Mouse (Mus musculus) kidney, embryonic 16.5 days (tissue): ENCODE results near the gene Sacs. TPM values are rescaled to one million over a fixed set of nuclear protein-coding genes. Genes with fewer than 3 reads are reported as not detected.

Experiments
- ATAC-seq: fragments of 200-750 bp; cut with Nextera tagmentation; 2 replicates; pipeline ENCODE4 v1.8.0; 2017; ENCODE audit warnings: moderate TSS enrichment; ENCODE audit not compliant: low FRiP score, low TSS enrichment
- H3K27ac ChIP-seq: fragments of 300-500 bp; sonication (generic); 2 replicates; pipeline ENCODE4 v1.5.1; 2014; ENCODE audit warnings: low read length
- H3K27me3 ChIP-seq: fragments of 300-500 bp; sonication (generic); 2 replicates; pipeline ENCODE4 v1.6.1; 2014; ENCODE audit warnings: low read length, control low read depth, mixed read lengths; ENCODE audit not compliant: insufficient read depth
- H3K36me3 ChIP-seq: fragments of 300-500 bp; sonication (generic); 2 replicates; pipeline ENCODE4 v1.6.1; 2014; ENCODE audit warnings: low read length, control low read depth, mixed read lengths; ENCODE audit not compliant: insufficient read depth
- H3K4me1 ChIP-seq: fragments of 300-500 bp; sonication (generic); 2 replicates; pipeline ENCODE4 v1.6.1; 2014; ENCODE audit warnings: low read length, control low read depth, mixed read lengths; ENCODE audit not compliant: insufficient read depth
- H3K4me2 ChIP-seq: fragments of 300-500 bp; sonication (generic); replicated peaks from 2 replicates; pipeline ENCODE4 v1.6.1; 2014; ENCODE audit warnings: low read depth, low read length
- H3K4me3 ChIP-seq: fragments of 300-500 bp; sonication (generic); 2 replicates; pipeline ENCODE4 v1.5.1; 2014; ENCODE audit warnings: mild to moderate bottlenecking, low read length
- H3K9ac ChIP-seq: fragments of 300-500 bp; sonication (generic); replicated peaks from 2 replicates; pipeline ENCODE4 v1.6.1; 2014; ENCODE audit warnings: low read length
- H3K9me3 ChIP-seq: fragments of 300-500 bp; sonication (generic); 2 replicates; pipeline ENCODE4 v1.6.1; 2016; ENCODE audit warnings: low read length, control low read depth
- WGBS: fragments of 180-500 bp; shearing (Covaris S2); extraction: QIAGEN DNeasy Blood & Tissue Kit; methylation state at CpG from one replicate; pipeline ENCODE4 v1.1.7; 2014; 5-methylcytosine and 5-hydroxymethylcytosine counted together
- polyA plus RNA-seq: library from polyadenylated mRNA; unstranded; fragments of >200 nt; fragmentation: Nextera tagmentation; extraction: Ambion mirVana; gene quantifications from 2 replicates; pipeline ENCODE4 v1.2.1, GENCODE M21; 2015

Sacs gene
- 1.5 and 1.7 TPM in 2 replicates for polyA plus RNA-seq

GRCm38 (mm10) chr14:61137994-61138726 is at the start of gene Sacs:
Sacs (plus strand) TSS chr14:61138457.
- Histone ChIP-seq H3K9me3 (no peaks in the 10 kb centered on the region), H3K4me2 (peak within 1 kb of the TSS; percentile 78), H3K4me3 (peak within 1 kb of the TSS; percentile 55), H3K4me1 (peaks cover 4% of the 10 kb centered on the region; the same call in 1 of the 2 replicates), H3K27me3 (peaks cover 4% of the 10 kb centered on the region; the same call in 1 of the 2 replicates), H3K27ac (no peak within 1 kb of the TSS), H3K36me3 (no peaks in the 10 kb centered on the region), H3K9ac (peak within 1 kb of the TSS; percentile 64)
- 0 out of 2 replicates have a peak, but pooled peaks have one; percentile 42 for ATAC-seq
- WGBS = 5% methylated on average over 23 of the region's 23 CpGs

GRCm38 (mm10) chr14:61090955-61091354 is 47.3 kb upstream of the Sacs start:
- H3K27ac ChIP-seq = no peak overlapping the region
- H3K4me2 ChIP-seq = no peak overlapping the region
- no peak for ATAC-seq
- H3K4me3 ChIP-seq = no peak overlapping the region
- 82% methylated on average over 5 of the region's 5 CpGs for WGBS
- H3K36me3 ChIP-seq = no peaks in the 10 kb centered on the region
- H3K27me3 ChIP-seq = no peaks in the 10 kb centered on the region
- H3K9me3 ChIP-seq = no peaks in the 10 kb centered on the region
- H3K9ac ChIP-seq = no peak overlapping the region
- H3K4me1 ChIP-seq = no peaks in the 10 kb centered on the region

GRCm38 (mm10) chr14:61092073-61092472 is 46.2 kb upstream of the Sacs start:
- no peaks in the 10 kb centered on the region for H3K9me3 ChIP-seq
- no peak overlapping the region for H3K4me3 ChIP-seq
- no peak overlapping the region for H3K4me2 ChIP-seq
- H3K4me1 ChIP-seq = no peaks in the 10 kb centered on the region
- no peak overlapping the region for H3K9ac ChIP-seq
- no peak for ATAC-seq
- no peak overlapping the region for H3K27ac ChIP-seq
- WGBS = 77% methylated on average over 3 of the region's 3 CpGs
- no peaks in the 10 kb centered on the region for H3K27me3 ChIP-seq
- no peaks in the 10 kb centered on the region for H3K36me3 ChIP-seq

GRCm38 (mm10) chr14:61097974-61098625 is 40.2 kb upstream of the Sacs start:
- Histone ChIP-seq H3K4me3 (no peak overlapping the region), H3K36me3 (no peaks in the 10 kb centered on the region), H3K4me1 (no peaks in the 10 kb centered on the region), H3K27me3 (no peaks in the 10 kb centered on the region), H3K9me3 (no peaks in the 10 kb centered on the region), H3K9ac (no peak overlapping the region), H3K4me2 (no peak overlapping the region), H3K27ac (no peak overlapping the region)
- ATAC-seq = no peak
- 72% methylated on average over 12 of the region's 12 CpGs for WGBS

- no peaks in the 10 kb centered on the region for H3K36me3 ChIP-seq
- H3K9me3 ChIP-seq = no peaks in the 10 kb centered on the region
- H3K4me1 ChIP-seq = no peaks in the 10 kb centered on the region
- H3K27ac ChIP-seq = no peak overlapping the region
- H3K27me3 ChIP-seq = no peaks in the 10 kb centered on the region
- no peak overlapping the region for H3K9ac ChIP-seq
- WGBS = 90% methylated on average over 6 of the region's 6 CpGs
- no peak for ATAC-seq
- H3K4me3 ChIP-seq = no peak overlapping the region
- no peak overlapping the region for H3K4me2 ChIP-seq
These were observed 37.5 kb upstream of the Sacs start for GRCm38 (mm10) chr14:61100736-61101135.

GRCm38 (mm10) chr14:61106404-61106803 is 31.9 kb upstream of the Sacs start:
- Histone ChIP-seq H3K4me1 (no peaks in the 10 kb centered on the region), H3K9me3 (no peaks in the 10 kb centered on the region), H3K4me3 (no peak overlapping the region), H3K9ac (no peak overlapping the region), H3K4me2 (no peak overlapping the region), H3K27me3 (no peaks in the 10 kb centered on the region), H3K27ac (no peak overlapping the region), H3K36me3 (no peaks in the 10 kb centered on the region)
- no peak for ATAC-seq
- WGBS = 79% methylated on average over 8 of the region's 8 CpGs

- Histone ChIP-seq H3K27me3 (no peaks in the 10 kb centered on the region), H3K36me3 (no peaks in the 10 kb centered on the region), H3K9ac (no peak overlapping the region), H3K4me3 (no peak overlapping the region), H3K9me3 (no peaks in the 10 kb centered on the region), H3K4me2 (no peak overlapping the region), H3K27ac (no peak overlapping the region), H3K4me1 (no peaks in the 10 kb centered on the region)
- no peak for ATAC-seq
- WGBS = 85% methylated on average over 2 of the region's 2 CpGs
These were observed 29.6 kb upstream of the Sacs start for GRCm38 (mm10) chr14:61108625-61109024.

- Histone ChIP-seq H3K27ac (no peak overlapping the region), H3K9me3 (no peaks in the 10 kb centered on the region), H3K36me3 (no peaks in the 10 kb centered on the region), H3K9ac (no peak overlapping the region), H3K4me2 (no peak overlapping the region), H3K4me1 (no peaks in the 10 kb centered on the region), H3K27me3 (no peaks in the 10 kb centered on the region), H3K4me3 (no peak overlapping the region)
- no peak for ATAC-seq
- 2% methylated on average over 11 of the region's 11 CpGs for WGBS
These were observed 25.9 kb upstream of the Sacs start for GRCm38 (mm10) chr14:61112404-61112803.

- Histone ChIP-seq H3K4me1 (no peaks in the 10 kb centered on the region), H3K36me3 (no peaks in the 10 kb centered on the region), H3K27ac (no peak overlapping the region), H3K9me3 (no peaks in the 10 kb centered on the region), H3K27me3 (no peaks in the 10 kb centered on the region), H3K4me3 (no peak overlapping the region), H3K9ac (no peak overlapping the region), H3K4me2 (no peak overlapping the region)
- no peak for ATAC-seq
- 81% methylated on average over 5 of the region's 5 CpGs for WGBS
These were observed 13.5 kb upstream of the Sacs start for GRCm38 (mm10) chr14:61124755-61125154.

GRCm38 (mm10) chr14:61125201-61125600 is 13.1 kb upstream of the Sacs start:
- no peak for ATAC-seq
- H3K9ac ChIP-seq = no peak overlapping the region
- 86% methylated on average over 6 of the region's 6 CpGs for WGBS
- no peak overlapping the region for H3K27ac ChIP-seq
- H3K36me3 ChIP-seq = no peaks in the 10 kb centered on the region
- no peaks in the 10 kb centered on the region for H3K9me3 ChIP-seq
- no peaks in the 10 kb centered on the region for H3K4me1 ChIP-seq
- H3K4me3 ChIP-seq = no peak overlapping the region
- H3K27me3 ChIP-seq = no peaks in the 10 kb centered on the region
- H3K4me2 ChIP-seq = no peak overlapping the region
